Mouse (Mus musculus): ENCODE data around the gene Fam229b.

DNA sequence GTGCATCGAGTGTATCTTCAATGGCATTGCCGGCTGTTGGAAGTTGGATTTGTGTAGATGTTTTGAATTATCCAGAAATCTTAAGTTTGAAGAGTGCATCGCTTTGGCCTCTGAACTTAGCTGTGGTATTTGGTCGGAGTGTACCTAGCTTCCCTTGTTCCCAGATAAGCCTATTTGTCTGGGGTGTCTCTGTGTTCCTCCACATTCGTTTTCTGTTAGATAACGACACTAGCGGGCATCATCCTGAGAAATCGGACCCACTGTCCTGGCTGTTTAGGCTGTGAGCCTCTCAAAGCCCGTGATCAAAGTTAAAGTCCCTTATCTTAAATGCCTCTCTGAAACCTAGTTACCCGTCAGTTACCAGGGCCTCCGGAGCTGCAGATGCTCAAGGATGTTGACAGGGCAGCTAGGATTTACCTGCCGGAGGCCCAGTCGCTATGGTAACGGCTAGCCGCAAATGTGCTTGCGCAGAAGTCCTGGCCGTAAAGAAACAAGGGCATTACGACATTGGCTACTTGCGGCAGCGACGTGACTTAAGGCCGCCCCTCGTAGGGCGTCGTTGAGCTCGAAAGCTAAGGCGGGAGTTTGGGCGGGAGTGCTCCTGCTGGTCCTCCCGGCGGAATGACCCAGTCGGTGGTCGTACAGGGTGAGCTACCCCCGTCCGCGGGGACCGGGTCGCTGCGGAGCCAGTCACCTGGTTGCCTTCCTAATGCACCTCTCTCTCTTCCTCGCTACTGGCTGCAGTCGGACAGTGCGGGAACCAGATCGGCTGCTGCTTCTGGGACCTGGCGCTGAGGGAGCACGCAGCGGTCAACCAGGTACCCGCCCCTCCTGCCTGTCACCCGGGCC lies at the start of gene Fam229b, which contains the start of gene Tube1:
- TF ChIP-seq POLR2A (IDR thresholded peaks at IDR 0.05; ENCODE audit: extremely low read depth, insufficient read depth, low read length) (peak; percentile 96), CTCF (IDR thresholded peaks at IDR 0.05; ENCODE audit: extremely low read depth, insufficient read depth, low read length) (no peak)

Data from cortical plate, adult 2 months (tissue).